Mouse (Mus musculus) B cell, adult 2 months (primary cell): ENCODE data around the gene Fcgr2b.
"Not testable (repeated sequence)": the region's sequence is repeated elsewhere in the genome, so short reads cannot be mapped to it uniquely, and the experiment has no call there.

Source experiments
- DNase-seq, 2 experiments: peaks; one replicate each; pipeline ENCODE4 v3.0.0; 2022

The Fcgr2b gene

DNA sequence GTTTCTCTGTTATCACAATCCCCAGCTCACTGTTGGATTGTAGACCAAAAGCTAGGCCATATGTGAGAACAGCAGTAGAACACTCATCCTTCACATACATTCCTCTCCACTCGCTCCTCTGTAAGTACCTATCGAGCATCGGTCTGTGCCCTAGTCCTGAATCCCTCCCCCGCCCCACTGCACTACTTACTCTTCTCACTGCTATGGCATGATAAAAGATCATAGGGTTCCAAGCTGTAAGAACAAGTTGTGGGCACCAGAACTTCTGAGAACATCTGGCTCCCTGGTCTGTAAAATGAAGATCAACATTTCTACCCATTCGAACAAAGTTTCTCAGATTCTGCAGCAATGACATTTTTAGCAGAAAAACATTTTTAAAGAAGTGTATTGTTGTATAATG, at the start of gene Fcgr2b:
Gene Fcgr2b, minus strand, starts transcription at position 101 of the 400 bp plus-strand sequence.
- no peak for DNase-seq

DNA sequence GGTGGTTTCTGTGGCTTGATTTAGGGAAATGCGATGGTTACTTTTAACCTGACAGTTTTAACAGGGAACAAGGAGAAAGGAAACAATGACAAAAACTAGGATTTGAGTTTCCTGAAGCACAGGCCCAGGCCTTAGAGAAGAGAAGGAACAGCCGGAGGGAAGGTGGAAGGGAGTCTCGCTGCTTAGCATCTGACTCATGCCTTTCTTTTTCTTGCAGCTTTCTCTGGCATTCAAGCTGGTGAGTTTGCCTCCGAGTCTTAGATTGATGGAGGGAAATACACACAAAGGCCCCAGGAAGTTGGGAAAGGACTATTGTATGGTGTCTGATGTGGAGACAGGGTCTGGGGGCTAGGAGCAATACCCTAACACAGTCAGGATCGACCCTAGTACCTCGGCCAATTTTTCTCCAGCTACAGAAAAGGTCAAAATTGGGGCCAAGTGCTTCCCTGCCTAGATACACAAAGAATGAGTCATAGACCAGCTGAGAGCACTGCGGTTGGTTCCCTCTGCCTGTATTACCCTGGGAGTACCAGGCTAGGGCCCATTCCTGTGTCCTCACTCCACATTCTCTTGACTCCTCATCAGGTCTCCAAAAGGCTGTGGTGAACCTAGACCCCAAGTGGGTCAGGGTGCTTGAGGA, 43.1 kb upstream of the Fcgr2b start:
- DNase-seq, result no peak

DNA sequence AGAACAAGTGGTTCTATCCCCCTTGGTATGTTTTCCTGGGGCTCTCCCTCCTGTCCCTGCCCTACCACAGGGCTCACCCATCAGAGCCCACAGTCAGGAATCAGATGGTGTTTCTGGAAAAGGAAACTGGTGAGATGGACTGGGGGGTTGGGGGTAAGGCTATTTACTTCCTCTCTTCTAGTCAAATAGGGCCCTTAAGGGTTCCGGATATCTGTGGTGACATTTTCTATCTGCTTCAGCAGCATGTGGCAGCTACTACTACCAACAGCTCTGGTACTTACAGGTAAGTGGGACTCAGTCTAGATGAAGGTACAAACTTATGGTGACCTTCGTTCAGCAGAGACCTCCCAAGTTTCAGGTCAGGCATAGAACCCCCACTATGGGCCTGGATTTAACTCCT, 42.4 kb upstream of the Fcgr2b start, which contains the start of gene Fcgr4:
Gene Fcgr4, plus strand, starts transcription at position 184 of the 400 bp plus-strand sequence.
- no peak for DNase-seq

DNA sequence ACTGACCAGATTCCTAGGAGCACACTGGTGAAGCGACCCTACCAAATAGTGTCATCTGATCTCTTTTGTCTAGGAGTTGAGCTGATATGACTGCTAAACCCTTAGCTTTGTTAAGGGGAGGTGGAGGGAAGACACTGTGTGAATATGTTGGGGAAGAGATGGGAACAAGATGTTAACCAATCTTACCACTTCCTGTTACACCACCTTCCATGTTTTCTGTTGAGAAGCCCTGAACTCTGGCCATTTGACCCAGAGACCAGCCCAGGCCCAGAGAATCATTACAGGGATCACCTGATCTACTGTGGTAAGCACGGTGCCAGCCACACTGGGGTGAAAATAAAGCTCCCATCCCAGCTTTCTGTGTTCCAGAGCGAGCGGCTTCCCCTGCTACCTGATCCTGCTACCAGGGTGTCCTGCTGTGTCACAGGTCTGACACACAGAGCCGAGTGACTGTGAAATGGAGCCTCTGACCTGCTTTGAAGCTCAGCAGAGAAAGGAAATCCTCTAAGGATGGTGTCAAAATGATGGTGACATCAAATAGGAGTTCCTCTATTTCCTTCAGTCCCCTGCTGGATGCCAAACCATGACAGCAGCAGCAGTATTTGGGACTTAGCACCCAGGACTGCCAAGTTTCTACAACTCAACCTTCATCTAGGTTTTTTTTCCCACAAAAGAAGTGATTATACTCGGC, 41.3 kb upstream of the Fcgr2b start:
- DNase-seq, result no peak

- no peak for DNase-seq
These were observed 40.5 kb upstream of the Fcgr2b start for GRCm38 (mm10) chr1:171016676-171017356.

- DNase-seq, result no peak
These were observed 35.4 kb upstream of the Fcgr2b start for GRCm38 (mm10) chr1:171011733-171012132.

DNA sequence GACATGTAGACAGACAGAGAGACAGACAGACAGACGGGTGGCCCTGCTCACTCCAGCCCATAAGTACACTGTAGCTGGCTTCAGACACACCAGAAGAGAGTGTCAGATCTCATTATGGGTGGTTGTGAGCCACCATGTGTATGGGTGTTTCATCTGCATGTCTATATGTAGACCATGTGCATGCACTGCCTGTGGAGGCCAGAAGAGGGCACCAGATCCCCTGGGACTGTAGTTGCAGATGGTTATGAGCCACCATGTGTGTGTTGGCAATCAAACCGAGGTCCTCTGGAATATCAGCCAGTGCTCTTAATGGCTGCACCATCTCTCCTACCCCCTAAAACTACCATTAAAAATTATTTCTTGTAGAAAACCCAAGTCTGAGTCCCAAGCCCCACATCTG, 30.6 kb upstream of the Fcgr2b start:
- peak; percentile 74 to 79 for DNase-seq

GRCm38 (mm10) chr1:171006335-171006734, 30.0 kb upstream of the Fcgr2b start:
- peak in 1 of 2 experiments; percentile 30 for DNase-seq

- no peak for DNase-seq
These were observed 29.2 kb upstream of the Fcgr2b start for GRCm38 (mm10) chr1:171005586-171005985.

DNA sequence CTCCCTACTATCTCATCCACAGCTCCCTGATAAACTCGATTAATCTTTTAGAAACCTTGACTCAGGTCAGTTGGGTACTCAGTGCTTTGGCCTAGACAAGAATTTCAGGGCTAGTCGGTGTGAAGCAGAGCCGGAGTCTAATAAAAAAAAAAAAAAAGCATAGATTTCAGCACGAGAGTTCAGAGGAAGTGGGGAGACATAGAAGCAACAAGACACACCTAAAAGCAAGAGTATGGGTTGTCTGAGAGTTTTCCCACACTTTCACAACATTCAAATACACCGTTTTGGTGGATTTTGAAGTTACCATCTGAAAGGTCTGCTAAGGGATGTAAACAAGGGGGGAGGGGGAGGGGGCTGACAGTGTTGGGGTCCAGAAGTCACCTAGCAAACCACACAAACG, 28.7 kb upstream of the Fcgr2b start:
- DNase-seq, result no peak

DNA sequence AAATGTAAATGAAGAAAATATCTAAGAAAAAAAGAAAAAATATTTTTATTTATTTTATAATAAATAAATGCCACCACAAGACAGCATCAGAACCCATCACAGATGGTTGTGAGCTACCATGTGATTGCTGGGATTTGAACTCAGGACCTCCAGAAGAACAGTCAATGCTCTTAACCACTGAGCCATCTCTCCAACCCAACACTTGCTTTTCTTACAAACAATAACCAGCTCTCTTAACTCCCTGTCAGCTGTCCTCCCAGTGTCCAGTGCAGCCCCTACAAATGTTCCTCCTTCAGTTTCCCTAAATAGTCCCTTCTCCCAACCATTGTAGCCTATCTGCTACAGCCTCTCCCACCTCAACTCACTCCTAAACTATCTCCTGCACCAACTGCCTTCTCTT, 23.5 kb upstream of the Fcgr2b start:
- DNase-seq, result no peak

GRCm38 (mm10) chr1:170997756-170998655, 21.7 kb upstream of the Fcgr2b start:
- DNase-seq, result peak; percentile 36 to 52

DNA sequence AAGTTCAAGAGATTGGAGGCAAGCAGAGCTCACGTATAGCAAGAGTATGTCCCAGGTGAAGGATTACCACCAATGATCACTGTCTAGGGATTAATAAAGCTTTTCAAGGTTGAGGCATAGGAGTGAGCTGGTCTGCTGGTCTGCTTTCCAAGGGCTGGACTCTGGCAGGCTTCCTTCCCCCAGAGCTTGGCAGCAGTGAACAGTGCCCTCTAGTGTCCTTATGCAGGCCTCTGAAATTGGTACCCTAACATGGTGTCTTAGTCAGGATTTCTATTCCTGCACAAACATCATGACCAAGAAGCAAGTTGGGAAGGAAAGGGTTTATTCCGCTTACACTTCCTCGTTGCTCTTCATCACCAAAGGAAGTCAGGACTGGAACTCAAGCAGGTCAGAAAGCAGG, 20.4 kb upstream of the Fcgr2b start:
- DNase-seq, result peak; percentile 78

GRCm38 (mm10) chr1:170996034-170996433, 19.7 kb upstream of the Fcgr2b start:
- no peak for DNase-seq

GRCm38 (mm10) chr1:170992550-170992949, 16.2 kb upstream of the Fcgr2b start:
- DNase-seq, result peak; percentile 70 to 71

- no peak for DNase-seq
These were observed 13.3 kb upstream of the Fcgr2b start for GRCm38 (mm10) chr1:170989656-170990055.

DNA sequence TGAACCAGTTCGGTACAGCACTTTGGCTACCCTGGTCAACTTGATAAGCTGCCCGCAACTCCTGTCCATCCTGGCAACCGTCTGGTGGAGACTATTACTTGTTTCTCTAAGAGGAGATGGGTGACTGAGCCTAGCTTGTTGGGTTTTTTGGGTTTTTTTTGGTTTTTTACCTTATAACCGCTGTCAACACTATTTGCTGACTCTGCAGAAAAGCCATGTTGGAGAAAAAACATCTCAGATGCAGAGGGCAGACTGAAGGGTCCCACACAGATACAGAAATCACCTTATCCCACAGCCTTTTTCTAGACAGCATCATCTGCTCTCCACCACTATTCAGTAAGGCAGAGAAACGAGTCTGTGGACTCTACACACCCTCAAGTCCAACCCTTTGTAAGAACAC, 9.5 kb upstream of the Fcgr2b start:
- no peak for DNase-seq

GRCm38 (mm10) chr1:170985092-170985491, 8.7 kb upstream of the Fcgr2b start:
- peak in 1 of 2 experiments; percentile 37 for DNase-seq

- peak; percentile 41 to 45 for DNase-seq
These were observed 6.7 kb upstream of the Fcgr2b start for GRCm38 (mm10) chr1:170983066-170983465.

DNA sequence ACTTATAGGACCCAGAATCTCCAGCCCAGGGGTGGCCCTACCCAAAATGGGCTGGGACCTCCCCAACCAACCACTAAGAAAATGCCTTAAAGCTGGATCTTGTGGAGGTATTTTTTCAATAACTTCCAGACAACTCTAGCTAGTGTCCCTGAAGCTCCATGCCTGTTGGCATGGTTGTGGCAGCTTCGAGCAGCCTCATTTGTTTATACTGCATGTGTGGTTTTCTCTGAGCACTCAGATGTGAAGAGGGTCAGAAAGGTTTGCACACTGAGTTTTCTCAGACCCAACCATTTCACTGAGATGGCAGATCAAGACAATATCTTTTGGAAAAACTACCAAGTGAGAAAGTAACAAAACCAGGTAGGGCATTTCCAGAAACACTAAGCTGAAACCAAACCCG, 6.0 kb upstream of the Fcgr2b start:
- DNase-seq, result no peak

DNA sequence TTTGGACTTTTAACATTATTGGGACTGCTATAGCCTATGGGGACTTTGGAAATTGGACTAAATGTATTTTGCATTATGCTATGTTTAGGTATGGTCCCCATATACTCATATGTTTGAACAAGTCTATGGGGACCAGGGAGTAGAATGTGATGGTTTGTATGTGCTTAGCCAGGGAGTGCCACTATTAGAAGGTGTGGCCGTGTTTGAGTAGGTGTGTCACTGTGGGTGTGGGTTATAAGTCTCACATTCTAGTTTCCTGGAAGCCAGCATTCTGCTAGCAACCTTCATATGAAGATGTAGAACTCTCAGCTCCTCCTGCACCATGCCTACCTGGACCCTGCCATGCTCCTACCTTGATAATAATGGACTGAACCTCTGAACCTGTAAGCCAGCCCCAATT, 5.3 kb upstream of the Fcgr2b start:
- DNase-seq, result not testable (repeated sequence)

GRCm38 (mm10) chr1:170978601-170979000, 2.3 kb upstream of the Fcgr2b start:
- DNase-seq, result no peak

GRCm38 (mm10) chr1:170975751-170976161, 591 bp downstream of the Fcgr2b start:
- DNase-seq, result peak; percentile 74 to 79
